Mouse (Mus musculus): ENCODE data around the gene Ncapd2. TPM values are rescaled to one million over a fixed set of nuclear protein-coding genes. Genes with fewer than 3 reads are reported as not detected.

Ncapd2 gene
- total and polyA plus RNA-seq, 3 experiments, result 79.6 to 301 (median 147) TPM

DNA sequence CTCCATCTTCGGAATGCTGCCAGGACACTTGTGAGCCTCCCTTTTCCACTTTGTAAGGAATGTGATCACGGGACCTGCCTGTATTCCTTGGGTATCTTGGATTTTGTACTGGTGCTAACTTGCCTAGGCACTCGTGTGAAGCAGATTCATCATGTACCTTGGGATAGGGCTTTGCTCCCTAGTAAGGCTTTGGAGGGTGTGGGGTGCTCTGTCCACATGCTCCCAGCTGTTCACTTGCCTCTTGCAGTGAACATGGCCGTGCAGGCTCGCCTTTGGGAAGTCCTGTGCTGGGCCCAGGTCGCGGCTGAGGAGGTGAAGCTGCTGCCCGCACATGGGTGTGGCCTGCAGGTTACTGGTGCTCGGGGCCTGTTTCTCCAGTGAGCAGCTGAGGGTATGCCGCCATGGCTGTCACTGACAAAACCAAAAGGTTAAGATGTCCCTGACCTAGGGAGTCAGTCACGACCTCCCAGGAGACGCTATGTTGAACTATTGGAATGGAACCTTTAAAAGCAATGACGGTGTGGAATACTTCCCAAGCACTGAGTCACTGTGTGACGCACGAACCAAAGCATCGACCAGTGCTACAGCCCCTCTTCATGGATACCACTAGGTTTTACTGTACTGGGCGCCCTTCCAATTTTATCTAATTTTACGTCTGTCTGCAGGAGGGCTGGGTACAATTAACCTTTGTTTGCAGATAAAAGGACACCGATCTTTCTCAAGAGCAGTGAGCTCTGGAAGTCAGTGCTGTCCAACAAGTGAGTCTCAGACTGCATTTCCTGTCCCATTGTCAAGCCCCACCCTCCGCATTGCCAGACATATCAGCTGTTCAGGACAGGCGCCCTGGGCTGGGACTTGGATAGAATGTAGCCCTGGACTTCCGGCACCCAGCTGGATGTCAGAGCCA, 30.4 kb downstream of the Ncapd2 start (continued):
- TF ChIP-seq RCOR1 (conservative IDR thresholded peaks at IDR 0.05; ENCODE audit: low read depth, low read length), result no peak
- no peak for TF ChIP-seq MXI1 (IDR thresholded peaks at IDR 0.05; ENCODE audit: low read depth, low read length)
- TF ChIP-seq JUN (IDR thresholded peaks at IDR 0.05; ENCODE audit: insufficient read depth, low read depth, low read length), result no peak
- no peak for TF ChIP-seq CTCF (conservative IDR thresholded peaks at IDR 0.05 in 1 of 2, IDR thresholded peaks at IDR 0.05 in 1 of 2; ENCODE audit: low read depth in 2 of 2, low read length in 2 of 2)
- no peak for TF ChIP-seq ZC3H11A (IDR thresholded peaks at IDR 0.05; ENCODE audit: low read depth, low read length)
- no peak for TF ChIP-seq PAX5 (IDR thresholded peaks at IDR 0.05; ENCODE audit: low read length)
- no peak for TF ChIP-seq GABPA (IDR thresholded peaks at IDR 0.05; ENCODE audit: insufficient replicate concordance, low read depth, low read length)
- peak; percentile 91 for TF ChIP-seq CHD2 (IDR thresholded peaks at IDR 0.05; ENCODE audit: low read length)
- TF ChIP-seq KAT2A (IDR thresholded peaks at IDR 0.05; ENCODE audit: insufficient replicate concordance, low read length), result no peak

DNA sequence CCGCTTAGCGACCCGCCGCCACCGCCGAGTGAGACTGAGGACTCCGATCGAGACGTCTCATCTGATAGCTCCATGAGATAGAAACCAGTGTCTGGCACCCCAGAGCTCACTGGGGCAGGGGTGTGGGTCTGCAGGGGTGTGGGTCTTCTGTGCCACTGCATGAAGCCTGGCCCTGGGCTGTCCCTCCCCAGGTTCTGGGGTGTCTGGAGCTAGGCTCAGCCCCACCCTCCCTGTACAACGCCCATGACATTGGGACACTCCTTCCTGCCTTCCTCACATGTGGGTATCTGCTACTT, 31.0 kb downstream of the Ncapd2 start:
- H3K9me3 ChIP-seq (replicated peaks; ENCODE audit: low read length), result no peaks in the 10 kb centered on the region
- no peak for TF ChIP-seq USF2 (conservative IDR thresholded peaks at IDR 0.05; ENCODE audit: low read depth, low read length)
- TF ChIP-seq ELF1 (IDR thresholded peaks at IDR 0.05; ENCODE audit: low read depth, low read length), result no peak
- TF ChIP-seq MYC (IDR thresholded peaks at IDR 0.05; ENCODE audit: low read depth, low read length), result no peak
- no peak for TF ChIP-seq MEF2A (IDR thresholded peaks at IDR 0.05; ENCODE audit: borderline replicate concordance, low read depth, low read length)
- 0 out of 2 replicates have a peak, but pooled peaks have one; percentile 1 for TF ChIP-seq SMC3 (IDR thresholded peaks at IDR 0.05; ENCODE audit: low read depth, low read length)
- H3K27me3 ChIP-seq (replicated peaks), result no peaks in the 10 kb centered on the region
- H3K9ac ChIP-seq (ENCODE audit: insufficient read depth, low read depth), result no peak overlapping the region
- peaks cover 3 to 18% of the 10 kb centered on the region in 2 experiments; a peak in 2 of 4 replicates for H3K4me1 ChIP-seq (ENCODE audit: control insufficient read depth in 1 of 2, insufficient read depth in 2 of 2)
- peaks cover 21% of the 10 kb centered on the region for H3K79me2 ChIP-seq (replicated peaks; ENCODE audit: control insufficient read depth, extremely low read depth, insufficient read depth, poor library complexity, severe bottlenecking)
- dilution Hi-C loops (cut with MboI; ENCODE audit: extremely low pct_ligation_motif_present, extremely low pct_unique_long_range_greater_than_20kb, low sequenced_read_pairs) (no loop called here), in situ Hi-C loops (cut with MboI; ENCODE audit: low pct_ligation_motif_present, low pct_unique_long_range_greater_than_20kb, low sequenced_read_pairs) (no loop called here)
- peak; percentile 29 for DNase-seq (ENCODE audit: extremely low read depth)
- no peak overlapping the region for H3K4me3 ChIP-seq (replicated peaks in 1 of 3; ENCODE audit: low read depth in 2 of 3, low read length in 2 of 3, poor library complexity in 1 of 3)
- no peak overlapping the region for H3K4me2 ChIP-seq (ENCODE audit: insufficient read depth, low read depth, poor library complexity, severe bottlenecking)
- no peak overlapping the region for H3K27ac ChIP-seq (ENCODE audit: insufficient read depth, low read depth)
- H3K36me3 ChIP-seq (replicated peaks in 1 of 2; ENCODE audit: control insufficient read depth in 1 of 2, insufficient read depth in 1 of 2, low read length in 1 of 2), result peaks cover 67 to 82% of the 10 kb centered on the region in 2 experiments

- no peak overlapping the region for H3K4me2 ChIP-seq (ENCODE audit: insufficient read depth, low read depth, poor library complexity, severe bottlenecking)
- DNase-seq (ENCODE audit: extremely low read depth), result no peak
- peaks cover 3 to 18% of the 10 kb centered on the region in 2 experiments; a peak in 2 of 4 replicates for H3K4me1 ChIP-seq (ENCODE audit: control insufficient read depth in 1 of 2, insufficient read depth in 2 of 2)
- no peaks in the 10 kb centered on the region for H3K9me3 ChIP-seq (replicated peaks; ENCODE audit: low read length)
- H3K27ac ChIP-seq (ENCODE audit: insufficient read depth, low read depth), result no peak overlapping the region
- no peak overlapping the region for H3K9ac ChIP-seq (ENCODE audit: insufficient read depth, low read depth)
- H3K36me3 ChIP-seq (replicated peaks in 1 of 2; ENCODE audit: control insufficient read depth in 1 of 2, insufficient read depth in 1 of 2, low read length in 1 of 2), result peaks cover 72 to 88% of the 10 kb centered on the region in 2 experiments
- no peaks in the 10 kb centered on the region for H3K27me3 ChIP-seq (replicated peaks)
- H3K4me3 ChIP-seq (replicated peaks in 1 of 3; ENCODE audit: low read depth in 2 of 3, low read length in 2 of 3, poor library complexity in 1 of 3), result no peak overlapping the region
- dilution Hi-C loops (cut with MboI; ENCODE audit: extremely low pct_ligation_motif_present, extremely low pct_unique_long_range_greater_than_20kb, low sequenced_read_pairs) (no loop called here), in situ Hi-C loops (cut with MboI; ENCODE audit: low pct_ligation_motif_present, low pct_unique_long_range_greater_than_20kb, low sequenced_read_pairs) (loop anchor here (5.0 kb wide), 1 partner anchor 112 kb away; no protein-coding TSS in a partner anchor)
- peaks cover 17% of the 10 kb centered on the region for H3K79me2 ChIP-seq (replicated peaks; ENCODE audit: control insufficient read depth, extremely low read depth, insufficient read depth, poor library complexity, severe bottlenecking)
- TF ChIP-seq CHD1 (IDR thresholded peaks at IDR 0.05; ENCODE audit: low read depth, low read length) (no peak), SMC3 (IDR thresholded peaks at IDR 0.05; ENCODE audit: low read depth, low read length) (no peak), RAD21 (IDR thresholded peaks at IDR 0.05; ENCODE audit: low read depth, low read length) (no peak), EP300 (IDR thresholded peaks at IDR 0.05; ENCODE audit: low read length) (no peak), USF1 (IDR thresholded peaks at IDR 0.05; ENCODE audit: low read depth, low read length) (no peak), ETS1 (conservative IDR thresholded peaks at IDR 0.05; ENCODE audit: low read depth, low read length) (no peak), KAT2A (IDR thresholded peaks at IDR 0.05; ENCODE audit: insufficient replicate concordance, low read length) (no peak), ZMIZ1 (IDR thresholded peaks at IDR 0.05; ENCODE audit: low read depth, low read length) (no peak), SIN3A (IDR thresholded peaks at IDR 0.05; ENCODE audit: low read length) (no peak; the same call in 1 of the 2 replicates), RCOR1 (conservative IDR thresholded peaks at IDR 0.05; ENCODE audit: low read depth, low read length) (no peak), MXI1 (IDR thresholded peaks at IDR 0.05; ENCODE audit: low read depth, low read length) (no peak)
These were observed 31.5 kb downstream of the Ncapd2 start for GRCm38 (mm10) chr6:125159773-125160557.

Measured in CH12.LX (cell line).